Mouse (Mus musculus): Measurements from ENCODE around the gene Lsamp. TPM values are rescaled to one million over a fixed set of nuclear protein-coding genes. Genes with fewer than 3 reads are reported as not detected.

Gene Lsamp
- polyA plus RNA-seq, 1 experiment from 2014 or later, result 0.68 TPM

GRCm38 (mm10) chr16:42074325-42074724 is 2090.2 kb downstream of the Lsamp start:
- Histone ChIP-seq H3K4me3 (ENCODE audit: low read length) (no peak overlapping the region), H3K27ac (ENCODE audit: low read length) (no peak overlapping the region), H3K9me3 (replicated peaks; ENCODE audit: control insufficient read depth, low read length) (no peaks in the 10 kb centered on the region), H3K9ac (ENCODE audit: low read length) (no peak overlapping the region), H3K4me2 (ENCODE audit: low read depth, low read length) (no peak overlapping the region), H3K4me1 (ENCODE audit: control insufficient read depth, insufficient read depth, low read length) (no peaks in the 10 kb centered on the region), H3K36me3 (ENCODE audit: control insufficient read depth, insufficient read depth) (no peaks in the 10 kb centered on the region), H3K27me3 (ENCODE audit: control insufficient read depth, insufficient read depth, low read length) (no peaks in the 10 kb centered on the region)
- ATAC-seq (replicated peaks; ENCODE audit: extremely low read depth, insufficient read depth, low FRiP score), result no peak
- 70% methylated on average over 3 of the region's 3 CpGs for WGBS

DNA sequence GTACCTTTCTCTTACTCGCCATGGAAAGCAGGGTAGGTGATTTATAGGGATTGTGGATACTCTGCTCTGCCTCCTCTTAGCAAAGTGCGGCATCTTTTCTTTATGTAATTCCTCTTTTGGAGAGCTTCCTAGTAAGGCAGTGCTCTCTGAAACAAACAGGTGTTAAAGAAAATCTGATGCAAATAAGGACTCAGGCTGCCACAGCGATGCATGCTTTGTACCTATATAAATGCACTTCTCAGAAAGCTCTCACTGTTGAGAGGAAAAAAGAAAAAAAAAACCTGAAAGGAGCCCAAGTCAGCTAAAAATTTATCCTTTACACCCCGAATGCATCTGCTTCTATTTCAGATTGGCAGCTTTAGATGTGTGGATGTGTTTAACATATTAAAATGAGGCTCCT is 2095.4 kb downstream of the Lsamp start:
- H3K27ac ChIP-seq (ENCODE audit: low read length), result no peak overlapping the region
- no peak overlapping the region for H3K9ac ChIP-seq (ENCODE audit: low read length)
- H3K4me2 ChIP-seq (ENCODE audit: low read depth, low read length), result no peak overlapping the region
- H3K4me1 ChIP-seq (ENCODE audit: control insufficient read depth, insufficient read depth, low read length), result no peaks in the 10 kb centered on the region
- no peaks in the 10 kb centered on the region for H3K9me3 ChIP-seq (replicated peaks; ENCODE audit: control insufficient read depth, low read length)
- no peaks in the 10 kb centered on the region for H3K27me3 ChIP-seq (ENCODE audit: control insufficient read depth, insufficient read depth, low read length)
- WGBS, result 81% methylated on average over 4 of the region's 4 CpGs
- no peaks in the 10 kb centered on the region for H3K36me3 ChIP-seq (ENCODE audit: control insufficient read depth, insufficient read depth)
- no peak overlapping the region for H3K4me3 ChIP-seq (ENCODE audit: low read length)
- ATAC-seq (replicated peaks; ENCODE audit: extremely low read depth, insufficient read depth, low FRiP score), result no peak

DNA sequence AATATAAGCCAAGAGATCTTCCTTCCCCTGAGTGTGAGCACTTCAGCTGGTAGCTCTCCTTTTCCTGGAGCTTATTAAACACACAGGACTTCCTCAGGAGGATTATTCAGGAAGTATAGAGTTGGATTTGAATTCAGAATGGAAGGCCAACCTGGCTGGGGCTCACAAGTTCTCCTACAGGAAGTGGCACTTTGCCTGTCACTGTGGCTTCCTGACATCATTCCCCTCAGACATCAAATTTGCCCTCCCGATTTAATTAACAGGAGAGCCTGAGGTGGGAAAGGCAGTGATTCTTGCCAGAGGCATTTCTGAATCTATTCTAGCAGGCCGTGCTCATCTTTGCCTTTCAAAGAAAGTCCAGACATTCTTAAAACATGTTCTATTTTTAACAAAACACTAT is 2097.4 kb downstream of the Lsamp start:
- Histone ChIP-seq H3K4me3 (ENCODE audit: low read length) (no peak overlapping the region), H3K9me3 (replicated peaks; ENCODE audit: control insufficient read depth, low read length) (no peaks in the 10 kb centered on the region), H3K27ac (ENCODE audit: low read length) (no peak overlapping the region), H3K4me2 (ENCODE audit: low read depth, low read length) (no peak overlapping the region), H3K9ac (ENCODE audit: low read length) (no peak overlapping the region), H3K36me3 (ENCODE audit: control insufficient read depth, insufficient read depth) (no peaks in the 10 kb centered on the region), H3K27me3 (ENCODE audit: control insufficient read depth, insufficient read depth, low read length) (no peaks in the 10 kb centered on the region), H3K4me1 (ENCODE audit: control insufficient read depth, insufficient read depth, low read length) (no peaks in the 10 kb centered on the region)
- 48% methylated on average over 2 of the region's 2 CpGs for WGBS
- no peak for ATAC-seq (replicated peaks; ENCODE audit: extremely low read depth, insufficient read depth, low FRiP score)

DNA sequence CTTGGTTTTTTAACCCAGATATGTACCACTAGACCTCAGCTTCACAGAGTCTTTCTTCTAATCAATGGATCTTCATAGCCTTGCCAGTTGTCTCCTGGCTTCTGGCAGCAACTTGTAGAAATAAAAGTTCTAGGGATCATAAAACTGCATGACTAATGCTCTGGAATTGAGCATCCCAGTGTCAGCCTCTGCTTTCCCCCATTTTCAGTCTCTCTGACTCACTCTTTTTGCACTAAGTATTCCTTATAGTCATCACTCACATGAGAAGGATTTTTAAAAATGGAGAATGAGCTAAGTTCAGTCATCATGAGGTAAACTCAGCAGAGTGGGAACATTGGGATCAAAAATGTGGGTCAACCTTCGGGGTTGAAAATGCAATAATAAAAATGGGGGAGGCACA is 2113.3 kb downstream of the Lsamp start:
- 59% methylated on average over 1 of the region's 1 CpGs for WGBS

GRCm38 (mm10) chr16:42102186-42102585 is 2118.0 kb downstream of the Lsamp start:
- no peaks in the 10 kb centered on the region for H3K27me3 ChIP-seq (ENCODE audit: control insufficient read depth, insufficient read depth, low read length)
- no peak for ATAC-seq (replicated peaks; ENCODE audit: extremely low read depth, insufficient read depth, low FRiP score)
- no peak overlapping the region for H3K27ac ChIP-seq (ENCODE audit: low read length)
- H3K9me3 ChIP-seq (replicated peaks; ENCODE audit: control insufficient read depth, low read length), result no peaks in the 10 kb centered on the region
- no peak overlapping the region for H3K4me2 ChIP-seq (ENCODE audit: low read depth, low read length)
- H3K9ac ChIP-seq (ENCODE audit: low read length), result no peak overlapping the region
- 37% methylated on average over 2 of the region's 2 CpGs for WGBS
- no peak overlapping the region for H3K4me3 ChIP-seq (ENCODE audit: low read length)
- H3K4me1 ChIP-seq (ENCODE audit: control insufficient read depth, insufficient read depth, low read length), result peaks cover 3% of the 10 kb centered on the region; the same call in 1 of the 2 replicates
- H3K36me3 ChIP-seq (ENCODE audit: control insufficient read depth, insufficient read depth), result no peaks in the 10 kb centered on the region

More for the DNA sequence above, 2113.3 kb downstream of the Lsamp start:
- ATAC-seq (replicated peaks; ENCODE audit: extremely low read depth, insufficient read depth, low FRiP score), result no peak
- H3K9ac ChIP-seq (ENCODE audit: low read length), result no peak overlapping the region
- H3K27me3 ChIP-seq (ENCODE audit: control insufficient read depth, insufficient read depth, low read length), result no peaks in the 10 kb centered on the region
- no peaks in the 10 kb centered on the region for H3K9me3 ChIP-seq (replicated peaks; ENCODE audit: control insufficient read depth, low read length)
- H3K36me3 ChIP-seq (ENCODE audit: control insufficient read depth, insufficient read depth), result no peaks in the 10 kb centered on the region
- H3K4me3 ChIP-seq (ENCODE audit: low read length), result no peak overlapping the region
- no peak overlapping the region for H3K27ac ChIP-seq (ENCODE audit: low read length)
- no peaks in the 10 kb centered on the region for H3K4me1 ChIP-seq (ENCODE audit: control insufficient read depth, insufficient read depth, low read length)
- H3K4me2 ChIP-seq (ENCODE audit: low read depth, low read length), result no peak overlapping the region

GRCm38 (mm10) chr16:42102635-42103034 is 2118.5 kb downstream of the Lsamp start:
- Histone ChIP-seq H3K9me3 (replicated peaks; ENCODE audit: control insufficient read depth, low read length) (no peaks in the 10 kb centered on the region), H3K9ac (ENCODE audit: low read length) (no peak overlapping the region), H3K27ac (ENCODE audit: low read length) (no peak overlapping the region), H3K4me3 (ENCODE audit: low read length) (no peak overlapping the region), H3K4me1 (ENCODE audit: control insufficient read depth, insufficient read depth, low read length) (peaks cover 3% of the 10 kb centered on the region; the same call in 1 of the 2 replicates), H3K36me3 (ENCODE audit: control insufficient read depth, insufficient read depth) (no peaks in the 10 kb centered on the region), H3K4me2 (ENCODE audit: low read depth, low read length) (no peak overlapping the region), H3K27me3 (ENCODE audit: control insufficient read depth, insufficient read depth, low read length) (no peaks in the 10 kb centered on the region)
- ATAC-seq (replicated peaks; ENCODE audit: extremely low read depth, insufficient read depth, low FRiP score), result no peak
- 47% methylated on average over 8 of the region's 8 CpGs for WGBS

GRCm38 (mm10) chr16:42112251-42112650 is 2128.1 kb downstream of the Lsamp start:
- H3K9ac ChIP-seq (ENCODE audit: low read length), result no peak overlapping the region
- no peaks in the 10 kb centered on the region for H3K36me3 ChIP-seq (ENCODE audit: control insufficient read depth, insufficient read depth)
- no peak overlapping the region for H3K4me3 ChIP-seq (ENCODE audit: low read length)
- WGBS, result 90% methylated on average over 1 of the region's 1 CpGs
- no peak overlapping the region for H3K27ac ChIP-seq (ENCODE audit: low read length)
- no peaks in the 10 kb centered on the region for H3K27me3 ChIP-seq (ENCODE audit: control insufficient read depth, insufficient read depth, low read length)
- no peaks in the 10 kb centered on the region for H3K9me3 ChIP-seq (replicated peaks; ENCODE audit: control insufficient read depth, low read length)
- no peak overlapping the region for H3K4me2 ChIP-seq (ENCODE audit: low read depth, low read length)
- H3K4me1 ChIP-seq (ENCODE audit: control insufficient read depth, insufficient read depth, low read length), result no peaks in the 10 kb centered on the region
- ATAC-seq (replicated peaks; ENCODE audit: extremely low read depth, insufficient read depth, low FRiP score), result no peak

DNA sequence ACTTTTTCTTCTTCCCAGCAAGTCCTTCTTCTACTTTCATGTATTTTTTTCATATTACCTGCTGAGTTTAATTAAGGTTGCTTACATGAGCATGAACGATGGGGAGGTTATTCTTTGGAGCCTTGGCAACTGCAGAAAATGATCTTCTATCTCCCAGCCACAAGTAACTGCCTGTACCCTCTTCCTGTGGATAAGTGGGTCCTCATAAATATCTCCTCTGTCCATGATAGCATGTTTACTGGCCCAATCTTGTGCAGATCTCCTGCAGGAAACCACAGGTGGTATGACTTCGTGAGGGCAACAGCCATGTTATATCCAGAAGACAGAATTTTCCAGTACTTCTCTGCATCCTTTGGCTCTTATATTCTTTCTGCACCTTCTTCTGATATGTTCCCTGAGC is 2129.1 kb downstream of the Lsamp start:
- no peak overlapping the region for H3K4me2 ChIP-seq (ENCODE audit: low read depth, low read length)
- no peaks in the 10 kb centered on the region for H3K36me3 ChIP-seq (ENCODE audit: control insufficient read depth, insufficient read depth)
- H3K4me1 ChIP-seq (ENCODE audit: control insufficient read depth, insufficient read depth, low read length), result no peaks in the 10 kb centered on the region
- H3K9ac ChIP-seq (ENCODE audit: low read length), result no peak overlapping the region
- H3K27me3 ChIP-seq (ENCODE audit: control insufficient read depth, insufficient read depth, low read length), result no peaks in the 10 kb centered on the region
- H3K27ac ChIP-seq (ENCODE audit: low read length), result no peak overlapping the region
- 81% methylated on average over 2 of the region's 2 CpGs for WGBS
- no peaks in the 10 kb centered on the region for H3K9me3 ChIP-seq (replicated peaks; ENCODE audit: control insufficient read depth, low read length)
- no peak overlapping the region for H3K4me3 ChIP-seq (ENCODE audit: low read length)
- no peak for ATAC-seq (replicated peaks; ENCODE audit: extremely low read depth, insufficient read depth, low FRiP score)

GRCm38 (mm10) chr16:42121788-42122187 is 2137.6 kb downstream of the Lsamp start:
- ATAC-seq (replicated peaks; ENCODE audit: extremely low read depth, insufficient read depth, low FRiP score), result no peak
- H3K9ac ChIP-seq (ENCODE audit: low read length), result no peak overlapping the region
- H3K4me3 ChIP-seq (ENCODE audit: low read length), result no peak overlapping the region
- no peaks in the 10 kb centered on the region for H3K4me1 ChIP-seq (ENCODE audit: control insufficient read depth, insufficient read depth, low read length)
- no peak overlapping the region for H3K4me2 ChIP-seq (ENCODE audit: low read depth, low read length)
- no peaks in the 10 kb centered on the region for H3K36me3 ChIP-seq (ENCODE audit: control insufficient read depth, insufficient read depth)
- H3K27ac ChIP-seq (ENCODE audit: low read length), result no peak overlapping the region
- no peaks in the 10 kb centered on the region for H3K9me3 ChIP-seq (replicated peaks; ENCODE audit: control insufficient read depth, low read length)
- 86% methylated on average over 6 of the region's 6 CpGs for WGBS
- H3K27me3 ChIP-seq (ENCODE audit: control insufficient read depth, insufficient read depth, low read length), result no peaks in the 10 kb centered on the region

DNA sequence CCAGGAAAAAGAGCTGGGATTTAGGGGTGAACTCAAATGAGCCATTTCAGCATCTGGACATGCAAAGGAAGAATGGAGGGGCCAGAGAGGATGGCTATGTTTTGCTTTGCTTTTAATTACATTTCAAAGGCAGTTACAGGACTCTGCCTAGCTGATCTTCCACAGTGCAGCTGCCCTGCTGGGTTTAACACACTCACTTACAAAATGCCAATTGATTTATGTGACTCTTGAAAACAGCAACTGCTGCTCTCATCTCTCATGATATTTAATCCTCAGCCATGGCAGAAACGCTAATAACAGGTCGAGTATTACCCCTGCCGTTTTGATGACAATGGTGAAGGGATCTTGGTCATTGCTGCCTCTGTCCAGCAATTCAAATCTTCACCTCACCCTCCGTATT is 2139.7 kb downstream of the Lsamp start:
- no peaks in the 10 kb centered on the region for H3K4me1 ChIP-seq (ENCODE audit: control insufficient read depth, insufficient read depth, low read length)
- H3K4me3 ChIP-seq (ENCODE audit: low read length), result no peak overlapping the region
- 70% methylated on average over 4 of the region's 4 CpGs for WGBS
- no peaks in the 10 kb centered on the region for H3K36me3 ChIP-seq (ENCODE audit: control insufficient read depth, insufficient read depth)
- no peaks in the 10 kb centered on the region for H3K9me3 ChIP-seq (replicated peaks; ENCODE audit: control insufficient read depth, low read length)
- ATAC-seq (replicated peaks; ENCODE audit: extremely low read depth, insufficient read depth, low FRiP score), result no peak
- no peak overlapping the region for H3K4me2 ChIP-seq (ENCODE audit: low read depth, low read length)
- H3K27ac ChIP-seq (ENCODE audit: low read length), result no peak overlapping the region
- H3K27me3 ChIP-seq (ENCODE audit: control insufficient read depth, insufficient read depth, low read length), result no peaks in the 10 kb centered on the region
- H3K9ac ChIP-seq (ENCODE audit: low read length), result no peak overlapping the region
